Mouse (Mus musculus) testis, adult 2 months (tissue): ENCODE data around the gene Ncapd3.
A peak's percentile ranks its signal among the peaks of the same experiment; 100 is the strongest.

Experiments used
- CTCF ChIP-seq: fragments of 200-500 bp; IDR thresholded peaks from 2 replicates; pipeline ENCODE4 v1.5.1; 2012; ENCODE audit warnings: low read depth, mild to moderate bottlenecking, inconsistent platforms, low read length, moderate library complexity; ENCODE audit not compliant: control insufficient read depth, insufficient read depth, insufficient replicate concordance
- POLR2A ChIP-seq: fragments of 200-500 bp; IDR thresholded peaks from 2 replicates; pipeline ENCODE4 v1.6.1; 2012; ENCODE audit warnings: low read depth, mild to moderate bottlenecking, inconsistent platforms, low read length, moderate library complexity; ENCODE audit not compliant: control insufficient read depth

DNA sequence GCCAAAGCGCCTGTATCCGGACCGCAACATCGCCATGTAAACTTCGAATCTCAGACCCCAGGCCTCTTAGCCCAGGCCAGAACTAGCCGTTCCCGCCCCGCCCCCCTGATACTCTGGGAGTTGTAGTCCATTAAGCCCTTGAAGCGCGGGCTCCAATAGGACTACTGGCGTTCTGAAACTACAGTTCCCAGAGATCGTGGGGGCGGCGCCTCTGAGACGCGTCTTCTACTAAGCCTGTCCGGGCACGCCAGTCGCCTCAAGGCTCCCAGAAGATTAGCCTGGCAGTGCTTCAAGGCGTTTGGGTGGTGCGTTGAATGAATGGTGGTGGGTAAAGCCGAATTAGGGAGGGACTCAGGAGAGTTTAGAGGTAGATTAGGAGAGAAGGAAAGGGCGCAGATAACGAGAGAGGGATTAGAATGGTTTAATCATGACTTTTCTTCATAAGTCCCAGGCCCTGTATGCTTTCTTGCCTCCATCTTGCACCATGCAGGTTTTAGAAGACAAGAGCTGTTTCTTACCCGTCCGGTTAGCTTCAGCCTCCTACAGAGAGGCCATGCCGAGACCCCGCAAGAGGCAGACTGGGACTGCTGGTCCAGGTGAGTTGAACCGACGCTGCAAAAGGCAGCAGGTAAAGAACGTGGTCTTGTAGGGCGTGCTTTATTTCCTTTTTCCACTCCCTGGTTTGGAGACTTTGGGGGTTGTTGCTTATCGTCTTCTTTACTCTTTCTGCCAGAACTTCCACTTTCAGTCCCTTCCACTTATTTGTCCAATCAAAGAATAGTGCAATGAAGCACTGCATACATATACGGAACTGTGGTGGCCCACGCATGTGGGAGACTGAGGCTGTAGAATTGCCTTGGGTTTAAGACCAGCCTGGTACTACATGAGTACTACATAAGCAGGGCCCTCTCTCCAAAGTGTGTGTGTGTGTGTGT is 30.2 kb upstream of the Ncapd3 start, which contains the start of the genes Acad8 and Thyn1:
- TF ChIP-seq POLR2A = peak; percentile 81
- no peak for TF ChIP-seq CTCF
